Mouse (Mus musculus): Measurements from ENCODE around the gene Trex2. TPM values are rescaled to one million over a fixed set of nuclear protein-coding genes. Genes with fewer than 3 reads are reported as not detected.

Gene Trex2
- not detected in 2 replicates for polyA plus RNA-seq (2016; fragmentation: Nextera tagmentation; extraction: Ambion mirVana)

- WGBS: 84% methylated on average over 11 of the region's 11 CpGs
Observed at GRCm38 (mm10) chrX:73435252-73435651, at the start of gene Trex2. TSS of gene Trex2 (minus strand) at chrX:73435344.

GRCm38 (mm10) chrX:73484870-73485269, 49.7 kb upstream of the Trex2 start:
- H3K4me1 ChIP-seq: peaks cover 6% of the 10 kb centered on the region; the same call in 1 of the 2 replicates
- no peak for DNase-seq (ENCODE audit: extremely low spot score, low spot score)
- H3K4me3 ChIP-seq: no peak overlapping the region
- no peak overlapping the region for H3K27ac ChIP-seq
- H3K36me3 ChIP-seq (replicated peaks): no peaks in the 10 kb centered on the region
- 90% methylated on average over 4 of the region's 4 CpGs for WGBS
- H3K27me3 ChIP-seq (ENCODE audit: poor library complexity, severe bottlenecking): peaks cover 92% of the 10 kb centered on the region
- H3K9me3 ChIP-seq: no peaks in the 10 kb centered on the region

More at GRCm38 (mm10) chrX:73435252-73435651, at the start of gene Trex2:
- Histone ChIP-seq H3K4me3 (no peak within 1 kb of the TSS), H3K27ac (no peak within 1 kb of the TSS), H3K9me3 (no peaks in the 10 kb centered on the region), H3K36me3 (replicated peaks) (peaks cover 18% of the 10 kb centered on the region), H3K4me1 (no peaks in the 10 kb centered on the region), H3K27me3 (ENCODE audit: poor library complexity, severe bottlenecking) (peaks cover 48% of the 10 kb centered on the region)
- no peak for DNase-seq (ENCODE audit: extremely low spot score, low spot score)

- DNase-seq (ENCODE audit: extremely low spot score, low spot score): no peak
- Histone ChIP-seq H3K27me3 (ENCODE audit: poor library complexity, severe bottlenecking) (peaks cover 92% of the 10 kb centered on the region), H3K4me1 (peaks cover 6% of the 10 kb centered on the region; the same call in 1 of the 2 replicates), H3K36me3 (replicated peaks) (no peaks in the 10 kb centered on the region), H3K27ac (0 out of 2 replicates have a peak overlapping the region, but pooled peaks have one; percentile 60), H3K9me3 (no peaks in the 10 kb centered on the region), H3K4me3 (peak overlapping the region; percentile 24)
- WGBS: 75% methylated on average over 1 of the region's 1 CpGs
Observed at GRCm38 (mm10) chrX:73484076-73484475, 48.9 kb upstream of the Trex2 start.

GRCm38 (mm10) chrX:73483484-73483810, 48.3 kb upstream of the Trex2 start, which contains the start of gene Bgn:
TSS of gene Bgn (plus strand) at chrX:73483602.
- H3K27me3 ChIP-seq (ENCODE audit: poor library complexity, severe bottlenecking): peaks cover 92% of the 10 kb centered on the region
- H3K27ac ChIP-seq: peak within 1 kb of the TSS; percentile 60
- peak within 1 kb of the TSS; percentile 24 for H3K4me3 ChIP-seq
- H3K36me3 ChIP-seq (replicated peaks): no peaks in the 10 kb centered on the region
- H3K4me1 ChIP-seq: peaks cover 6% of the 10 kb centered on the region; the same call in 1 of the 2 replicates
- H3K9me3 ChIP-seq: no peaks in the 10 kb centered on the region
- WGBS: 44% methylated on average over 7 of the region's 14 CpGs
- no peak for DNase-seq (ENCODE audit: extremely low spot score, low spot score)

- peaks cover 96% of the 10 kb centered on the region for H3K27me3 ChIP-seq (ENCODE audit: poor library complexity, severe bottlenecking)
- WGBS: 53% methylated on average over 4 of the region's 4 CpGs
- H3K4me1 ChIP-seq: peaks cover 6% of the 10 kb centered on the region; the same call in 1 of the 2 replicates
- H3K4me3 ChIP-seq: peak overlapping the region; percentile 24
- 0 out of 2 replicates have a peak overlapping the region, but pooled peaks have one; percentile 60 for H3K27ac ChIP-seq
- H3K36me3 ChIP-seq (replicated peaks): no peaks in the 10 kb centered on the region
- DNase-seq (ENCODE audit: extremely low spot score, low spot score): no peak
- H3K9me3 ChIP-seq: no peaks in the 10 kb centered on the region
Observed at GRCm38 (mm10) chrX:73482643-73483483, 47.7 kb upstream of the Trex2 start.

GRCm38 (mm10) chrX:73480334-73480733, 45.2 kb upstream of the Trex2 start:
- H3K9me3 ChIP-seq: no peaks in the 10 kb centered on the region

GRCm38 (mm10) chrX:73479656-73480055, 44.5 kb upstream of the Trex2 start:
- no peak overlapping the region for H3K27ac ChIP-seq
- H3K9me3 ChIP-seq: no peaks in the 10 kb centered on the region
- DNase-seq (ENCODE audit: extremely low spot score, low spot score): no peak
- peaks cover 10% of the 10 kb centered on the region for H3K4me1 ChIP-seq
- H3K27me3 ChIP-seq (ENCODE audit: poor library complexity, severe bottlenecking): peaks cover 95% of the 10 kb centered on the region
- no peaks in the 10 kb centered on the region for H3K36me3 ChIP-seq (replicated peaks)
- no peak overlapping the region for H3K4me3 ChIP-seq

More at GRCm38 (mm10) chrX:73480334-73480733, 45.2 kb upstream of the Trex2 start:
- no peak for DNase-seq (ENCODE audit: extremely low spot score, low spot score)
- H3K36me3 ChIP-seq (replicated peaks): no peaks in the 10 kb centered on the region
- H3K4me3 ChIP-seq: no peak overlapping the region
- no peak overlapping the region for H3K27ac ChIP-seq
- 50% methylated on average over 2 of the region's 2 CpGs for WGBS
- peaks cover 6% of the 10 kb centered on the region; the same call in 1 of the 2 replicates for H3K4me1 ChIP-seq
- H3K27me3 ChIP-seq (ENCODE audit: poor library complexity, severe bottlenecking): peaks cover 95% of the 10 kb centered on the region

- Histone ChIP-seq H3K9me3 (no peaks in the 10 kb centered on the region), H3K27ac (no peak overlapping the region), H3K36me3 (replicated peaks) (no peaks in the 10 kb centered on the region), H3K27me3 (ENCODE audit: poor library complexity, severe bottlenecking) (peaks cover 92% of the 10 kb centered on the region), H3K4me3 (no peak overlapping the region), H3K4me1 (peaks cover 8% of the 10 kb centered on the region)
- WGBS: 82% methylated on average over 2 of the region's 2 CpGs
- DNase-seq (ENCODE audit: extremely low spot score, low spot score): no peak
Observed at GRCm38 (mm10) chrX:73477500-73477899, 42.4 kb upstream of the Trex2 start.

GRCm38 (mm10) chrX:73476621-73477020, 41.5 kb upstream of the Trex2 start:
- H3K9me3 ChIP-seq: no peaks in the 10 kb centered on the region
- 67% methylated on average over 2 of the region's 2 CpGs for WGBS
- no peak overlapping the region for H3K4me3 ChIP-seq
- no peaks in the 10 kb centered on the region for H3K36me3 ChIP-seq (replicated peaks)
- no peak overlapping the region for H3K27ac ChIP-seq
- peaks cover 94% of the 10 kb centered on the region for H3K27me3 ChIP-seq (ENCODE audit: poor library complexity, severe bottlenecking)
- no peak for DNase-seq (ENCODE audit: extremely low spot score, low spot score)
- H3K4me1 ChIP-seq: peaks cover 8% of the 10 kb centered on the region

GRCm38 (mm10) chrX:73475658-73476256, 40.6 kb upstream of the Trex2 start:
- Histone ChIP-seq H3K36me3 (replicated peaks) (no peaks in the 10 kb centered on the region), H3K4me1 (peaks cover 8% of the 10 kb centered on the region), H3K9me3 (no peaks in the 10 kb centered on the region), H3K4me3 (no peak overlapping the region), H3K27me3 (ENCODE audit: poor library complexity, severe bottlenecking) (peaks cover 96% of the 10 kb centered on the region), H3K27ac (no peak overlapping the region)
- no peak for DNase-seq (ENCODE audit: extremely low spot score, low spot score)
- WGBS: 87% methylated on average over 1 of the region's 1 CpGs

- no peak overlapping the region for H3K4me3 ChIP-seq
- H3K4me1 ChIP-seq: peaks cover 8% of the 10 kb centered on the region
- H3K27me3 ChIP-seq (ENCODE audit: poor library complexity, severe bottlenecking): peaks cover 95% of the 10 kb centered on the region
- 66% methylated on average over 12 of the region's 12 CpGs for WGBS
- no peak for DNase-seq (ENCODE audit: extremely low spot score, low spot score)
- no peaks in the 10 kb centered on the region for H3K9me3 ChIP-seq
- no peaks in the 10 kb centered on the region for H3K36me3 ChIP-seq (replicated peaks)
- peak overlapping the region; percentile 62; the same call in 1 of the 2 replicates for H3K27ac ChIP-seq
Observed at GRCm38 (mm10) chrX:73474340-73475165, 39.4 kb upstream of the Trex2 start.

GRCm38 (mm10) chrX:73471764-73472163, 36.6 kb upstream of the Trex2 start:
- H3K27ac ChIP-seq: no peak overlapping the region
- no peaks in the 10 kb centered on the region for H3K36me3 ChIP-seq (replicated peaks)
- no peak for DNase-seq (ENCODE audit: extremely low spot score, low spot score)
- H3K4me3 ChIP-seq: no peak overlapping the region
- peaks cover 8% of the 10 kb centered on the region for H3K4me1 ChIP-seq
- 92% methylated on average over 3 of the region's 3 CpGs for WGBS
- H3K9me3 ChIP-seq: no peaks in the 10 kb centered on the region
- H3K27me3 ChIP-seq (ENCODE audit: poor library complexity, severe bottlenecking): peaks cover 95% of the 10 kb centered on the region
